Mouse (Mus musculus) thymus, postnatal 10 days (tissue): ENCODE measurements around the gene Wdr5.

Experiments
- DNase-seq, 2 experiments: peaks; one replicate each; pipeline ENCODE4 v3.0.0; 2021; ENCODE audit warnings: low spot score in 2 of 2

Gene Wdr5

DNA sequence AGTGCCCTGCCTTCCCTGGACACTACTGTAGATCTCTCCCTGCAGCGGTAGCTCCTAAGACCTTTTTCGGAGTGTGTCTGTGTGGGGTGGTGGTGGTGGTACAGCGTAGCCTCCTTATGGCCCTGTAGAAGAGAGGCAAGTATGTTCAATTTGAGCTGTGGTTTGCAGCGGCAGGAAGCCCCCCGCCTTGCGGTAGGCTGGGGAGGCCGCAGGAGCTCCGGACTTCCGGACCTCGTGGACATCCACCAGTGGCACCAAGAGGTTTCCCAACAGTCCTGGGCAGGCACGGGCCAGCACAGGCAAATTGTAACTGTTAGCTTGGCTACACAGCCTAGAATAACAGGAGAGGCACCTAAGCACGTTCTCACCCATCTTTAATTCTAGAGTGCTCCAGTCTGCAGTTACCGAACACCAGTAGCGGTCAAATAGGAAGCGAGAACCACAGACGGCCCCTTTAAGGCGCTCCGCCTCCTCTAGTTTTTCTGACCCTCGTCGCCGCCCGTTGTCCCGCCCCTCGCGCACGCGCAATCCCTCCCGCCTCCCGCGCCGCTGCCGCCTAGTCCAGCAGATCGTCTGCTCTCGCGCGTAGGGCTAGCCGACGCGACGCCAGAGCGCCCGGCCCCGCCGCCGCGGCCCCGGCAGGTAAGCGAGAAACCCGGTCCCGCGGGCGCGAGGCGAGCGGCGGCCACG is at the start of gene Wdr5:
Gene Wdr5, plus strand, starts transcription at position 519 of the 690 bp plus-strand sequence.
- peak; percentile 95 to 99 for DNase-seq

- DNase-seq: no peak
Observed at GRCm38 (mm10) chr2:27469292-27469990, 45.5 kb upstream of the Wdr5 start.

GRCm38 (mm10) chr2:27469991-27470355 is 45.0 kb upstream of the Wdr5 start:
- DNase-seq: no peak

GRCm38 (mm10) chr2:27470535-27470934 is 44.4 kb upstream of the Wdr5 start:
- no peak for DNase-seq

DNA sequence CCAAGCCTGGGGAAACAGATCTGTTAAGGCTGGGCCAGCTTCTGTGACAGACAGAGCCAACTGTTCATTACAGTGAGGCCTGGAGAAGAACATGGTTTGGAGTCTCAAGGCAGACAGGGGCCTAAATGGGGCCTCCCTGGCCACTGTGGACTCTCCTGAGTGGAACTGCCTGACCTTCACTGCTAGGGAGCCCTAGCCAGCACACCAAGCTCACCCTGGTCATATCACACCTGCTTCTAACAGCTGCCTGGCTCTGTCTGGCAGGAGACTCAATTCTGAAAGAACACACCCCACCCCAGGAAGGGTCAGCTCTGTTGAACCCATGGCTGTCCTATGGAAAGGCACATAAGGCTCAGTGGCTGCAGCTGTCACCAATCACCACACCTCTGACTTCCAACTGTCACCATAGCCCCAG is 43.8 kb upstream of the Wdr5 start:
- DNase-seq: no peak

DNA sequence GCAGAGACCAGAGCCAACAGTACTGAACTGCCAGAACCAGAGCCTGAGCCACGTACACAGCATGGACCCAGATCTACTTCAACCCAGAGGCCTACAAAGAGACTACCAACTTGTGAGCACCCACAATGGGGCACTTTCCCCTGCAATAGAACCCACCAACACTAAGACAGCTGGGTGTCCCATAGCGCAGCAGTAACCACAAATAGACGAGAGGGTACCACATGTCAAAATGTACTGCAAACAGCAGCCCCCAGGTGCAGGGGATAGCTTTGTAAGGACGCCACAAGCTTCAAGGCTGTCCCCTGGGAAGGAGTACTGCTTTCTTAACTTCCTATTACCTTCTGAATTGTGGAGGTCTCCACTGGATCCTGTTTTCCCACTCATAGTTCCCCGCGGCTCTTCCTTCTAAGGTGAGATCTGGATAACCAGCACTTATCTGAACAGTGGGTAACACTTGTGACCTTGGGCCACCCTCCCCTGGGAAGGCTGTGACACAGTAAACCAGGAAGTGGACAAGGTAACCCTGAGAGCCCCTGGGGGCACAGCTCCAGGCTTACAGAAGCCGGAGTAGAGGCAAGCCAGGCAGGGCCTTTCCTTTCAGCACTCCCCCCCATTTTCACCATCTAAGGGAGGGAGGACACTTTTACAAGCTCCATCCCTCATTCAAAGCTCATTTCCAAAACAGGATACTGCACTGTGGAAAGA is 41.7 kb upstream of the Wdr5 start:
- peak; percentile 42 to 54 for DNase-seq

DNA sequence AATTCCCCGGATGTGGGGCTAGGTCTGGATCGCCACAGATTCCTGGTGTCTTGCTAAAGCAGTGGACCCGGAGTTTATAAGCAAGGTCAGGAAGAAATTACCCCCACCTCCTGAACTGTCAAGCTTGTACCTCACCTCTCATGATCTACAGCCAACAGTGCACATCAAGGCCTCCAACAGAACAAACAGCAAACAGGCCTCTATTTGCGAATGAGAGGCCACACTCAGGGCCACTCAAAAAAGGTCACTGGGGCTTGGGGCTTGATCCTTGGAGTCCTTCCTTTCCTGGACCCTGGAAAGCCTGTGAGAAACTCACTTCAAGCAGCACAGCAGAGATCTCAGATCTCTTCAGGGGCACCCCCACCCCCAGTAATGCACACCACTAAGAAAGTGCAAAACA is 41.0 kb upstream of the Wdr5 start:
- no peak for DNase-seq

DNA sequence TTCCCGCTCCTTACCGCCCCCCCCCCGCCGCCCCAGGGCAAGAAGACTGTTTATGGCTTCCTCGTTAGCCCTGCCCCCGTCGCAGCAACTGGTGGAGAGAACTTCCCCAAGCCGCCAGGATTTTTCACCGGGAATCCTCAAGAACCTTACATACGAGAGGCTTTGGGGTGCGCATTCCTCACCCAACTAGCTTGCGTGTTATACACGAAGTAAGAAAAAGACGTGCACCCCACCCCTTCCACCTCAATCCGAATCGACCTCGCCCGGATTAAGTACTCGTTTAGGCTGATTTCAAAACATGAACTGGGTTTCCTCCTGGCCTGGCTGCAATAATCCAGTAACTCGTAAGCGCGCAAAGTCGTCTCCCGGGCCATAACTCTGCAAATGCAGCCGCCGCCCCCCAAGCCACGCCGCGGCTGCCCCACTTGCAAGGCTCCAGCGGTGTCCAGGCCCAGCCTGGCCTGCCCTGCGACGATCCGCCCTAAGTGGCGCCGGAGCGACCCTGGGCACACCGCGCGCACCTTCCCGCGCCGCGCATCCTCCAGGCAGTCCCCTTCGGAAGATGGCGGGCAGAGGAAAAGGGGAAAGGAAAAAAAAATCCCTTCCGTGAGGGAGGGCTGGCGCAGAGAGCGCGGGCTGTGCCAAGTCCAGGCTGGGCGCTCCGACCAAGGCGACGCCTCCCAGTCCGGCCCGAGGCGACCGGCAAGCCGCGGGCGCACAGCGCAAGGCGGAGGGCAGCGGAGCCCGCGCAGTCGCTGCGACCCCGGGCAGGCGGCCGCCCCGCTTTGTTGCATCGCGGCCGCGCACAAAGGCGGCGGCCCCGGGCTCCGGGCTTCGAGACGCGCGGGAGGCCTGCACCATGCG is 40.1 kb upstream of the Wdr5 start:
- DNase-seq: peak; percentile 30 to 33

DNA sequence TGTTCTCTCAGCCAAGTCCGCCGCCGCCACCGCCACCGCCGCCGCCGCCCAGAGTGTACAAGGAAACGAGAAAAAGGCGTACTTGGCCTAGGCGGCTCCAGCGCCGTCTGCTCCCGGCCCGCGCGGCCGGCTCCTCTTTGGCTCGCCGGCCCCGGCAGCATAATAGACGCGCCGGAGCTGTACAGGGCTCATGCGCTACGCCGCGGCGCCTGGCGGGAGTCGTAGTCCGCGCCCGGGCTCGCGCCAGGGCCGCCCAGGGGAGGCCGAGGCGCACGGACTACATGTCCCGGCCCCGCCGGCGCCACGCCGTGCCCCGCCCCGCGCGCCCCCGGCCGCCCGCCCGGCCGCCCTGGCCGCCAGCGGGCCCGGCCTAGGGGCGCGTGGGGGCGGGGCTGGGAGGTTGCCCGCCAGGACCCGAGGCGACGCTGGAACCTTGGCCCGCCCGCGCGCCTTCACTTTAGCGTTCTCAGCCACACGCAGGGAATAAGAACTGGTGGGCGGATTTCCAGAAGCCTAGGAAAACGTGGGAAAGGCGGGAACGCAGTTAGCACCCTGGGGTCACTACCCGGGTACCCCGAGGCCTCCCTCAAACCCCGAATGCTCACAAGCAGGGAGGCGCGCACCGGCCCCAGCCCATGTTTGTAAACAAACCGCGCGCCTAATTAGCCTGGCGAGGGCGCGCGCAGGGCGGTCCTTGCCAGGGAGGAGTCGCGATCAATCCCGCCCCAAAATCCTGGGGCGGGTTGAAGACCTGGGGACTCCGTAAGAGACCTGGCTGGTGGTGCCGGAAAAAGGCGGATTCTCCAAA is 39.3 kb upstream of the Wdr5 start:
- DNase-seq: peak; percentile 84 to 85

- no peak for DNase-seq
Observed at GRCm38 (mm10) chr2:27476303-27477192, 38.4 kb upstream of the Wdr5 start.

GRCm38 (mm10) chr2:27479821-27480220 is 35.1 kb upstream of the Wdr5 start:
- DNase-seq: no peak

GRCm38 (mm10) chr2:27480367-27480766 is 34.6 kb upstream of the Wdr5 start:
- DNase-seq: no peak

DNA sequence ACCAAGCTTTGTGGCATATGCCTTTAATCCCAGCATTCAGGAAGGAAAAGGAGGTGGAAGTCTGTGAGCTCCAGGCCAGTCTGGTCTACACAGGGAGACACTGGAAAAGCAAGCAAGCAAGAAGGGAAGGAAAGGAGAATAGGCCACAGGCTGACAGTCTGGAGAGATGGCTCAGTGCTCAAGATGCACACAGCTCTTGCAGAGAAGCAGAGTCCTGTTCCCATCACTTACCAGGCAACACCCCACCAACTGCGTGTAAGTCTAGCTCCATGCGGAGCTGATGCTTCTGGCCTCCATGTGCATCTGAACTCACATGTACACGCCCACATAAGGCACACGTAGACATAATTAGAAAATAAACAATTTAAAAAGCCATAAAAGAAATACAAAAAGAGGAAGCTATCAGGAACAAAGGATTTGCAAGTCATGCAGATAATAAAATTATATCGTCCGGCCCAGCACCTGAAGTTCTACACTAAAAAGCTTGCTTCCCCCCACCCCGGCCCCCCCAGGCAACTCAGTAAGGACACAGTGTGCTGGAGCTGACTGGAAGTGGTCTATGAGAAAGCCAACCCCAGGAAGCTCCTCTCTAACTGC is 32.6 kb upstream of the Wdr5 start:
- no peak for DNase-seq

- no peak for DNase-seq
Observed at GRCm38 (mm10) chr2:27486725-27487124, 28.2 kb upstream of the Wdr5 start.

DNA sequence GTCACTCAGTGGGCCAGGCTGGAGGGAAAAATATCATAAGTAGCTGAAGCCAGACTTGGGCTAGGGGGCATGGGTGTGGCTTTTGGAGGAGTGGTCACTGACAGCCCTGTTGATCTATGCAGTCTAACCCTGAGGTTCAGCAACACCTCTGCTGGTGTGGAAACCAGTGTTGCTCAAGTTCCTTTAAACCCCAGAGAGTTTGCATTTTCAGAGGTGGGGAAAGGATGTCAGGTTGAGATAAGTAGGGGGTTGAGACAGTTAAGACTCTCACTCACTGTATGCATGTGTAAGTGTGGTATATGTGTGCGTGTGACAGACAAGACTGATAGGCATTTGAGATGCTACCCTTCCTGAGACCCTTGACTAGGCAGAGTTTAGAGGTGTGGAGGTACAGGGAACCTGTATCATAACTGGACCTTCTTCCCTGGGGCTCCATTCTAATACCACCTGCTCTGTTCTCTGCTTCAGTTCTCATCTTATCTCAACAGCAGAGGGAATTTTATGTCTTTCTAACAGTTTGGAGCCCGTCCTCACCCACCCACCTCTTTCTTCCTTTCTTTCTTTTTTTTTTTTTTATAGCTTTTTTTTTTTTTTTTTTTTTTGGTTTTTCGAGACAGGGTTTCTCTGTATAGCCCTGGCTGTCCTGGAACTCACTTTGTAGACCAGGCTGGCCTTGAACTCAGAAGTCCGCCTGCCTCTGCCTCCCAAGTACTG is 27.5 kb upstream of the Wdr5 start:
- no peak for DNase-seq

DNA sequence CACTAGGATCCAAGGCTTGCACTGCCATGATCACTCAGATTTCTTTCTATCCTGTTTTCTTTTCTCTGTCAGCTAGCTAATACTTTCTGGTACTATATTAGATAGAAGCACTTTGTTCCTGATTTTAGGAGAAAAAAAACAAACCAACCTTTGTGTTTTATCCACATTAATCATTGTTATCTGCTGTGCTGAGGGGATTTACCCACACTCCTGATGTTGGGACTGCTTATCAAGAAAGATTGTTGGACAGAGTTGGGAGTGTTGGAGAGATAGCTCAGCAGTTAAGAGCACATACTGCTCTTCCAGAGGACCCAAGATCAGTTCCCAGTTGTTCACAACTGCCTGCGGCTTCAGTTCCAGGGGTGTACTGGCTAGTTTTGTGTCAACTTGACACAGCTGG is 26.6 kb upstream of the Wdr5 start:
- no peak for DNase-seq

DNA sequence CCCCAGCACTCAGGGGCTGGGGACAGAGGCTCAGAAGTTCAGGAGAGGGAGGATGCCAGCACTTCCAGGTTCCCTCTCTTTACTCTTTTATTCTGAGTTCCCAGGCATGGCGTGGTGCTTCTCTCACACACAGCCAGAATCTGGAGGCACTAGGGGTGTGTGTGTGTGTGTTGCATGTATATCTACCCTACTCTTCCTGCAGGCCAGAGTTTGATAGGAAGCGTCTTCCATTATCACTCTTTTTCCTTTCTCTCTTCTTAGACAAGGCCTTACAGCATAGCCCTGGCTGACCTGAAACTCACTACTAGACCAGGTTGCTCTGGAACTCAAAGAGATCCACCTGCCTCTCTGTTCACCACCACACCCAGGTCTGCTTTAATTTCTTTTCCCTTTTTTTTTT is 24.0 kb upstream of the Wdr5 start:
- no peak for DNase-seq

GRCm38 (mm10) chr2:27493971-27494370 is 21.0 kb upstream of the Wdr5 start:
- no peak for DNase-seq
